Mouse (Mus musculus): ENCODE data around the gene Slc25a16.

Slc25a16 gene

GRCm38 (mm10) chr10:62919925-62920765, at the start of gene Slc25a16:
Gene Slc25a16, plus strand, starts transcription at chr10:62920633.
- peak; percentile 77 for DNase-seq (ENCODE audit: low read depth, low spot score)

GRCm38 (mm10) chr10:62874828-62875227, 45.6 kb upstream of the Slc25a16 start:
- no peak for DNase-seq (ENCODE audit: low read depth, low spot score)

GRCm38 (mm10) chr10:62875565-62875964, 44.9 kb upstream of the Slc25a16 start:
- no peak for DNase-seq (ENCODE audit: low read depth, low spot score)

GRCm38 (mm10) chr10:62878056-62878455, 42.4 kb upstream of the Slc25a16 start:
- DNase-seq (ENCODE audit: low read depth, low spot score) = no peak

- DNase-seq (ENCODE audit: low read depth, low spot score) = no peak
Observed at GRCm38 (mm10) chr10:62881211-62881610, 39.2 kb upstream of the Slc25a16 start.

- DNase-seq (ENCODE audit: low read depth, low spot score) = no peak
Observed at GRCm38 (mm10) chr10:62883933-62884372, 36.5 kb upstream of the Slc25a16 start.

- DNase-seq (ENCODE audit: low read depth, low spot score) = no peak
Observed at GRCm38 (mm10) chr10:62884517-62884916, 35.9 kb upstream of the Slc25a16 start.

GRCm38 (mm10) chr10:62885460-62885859, 35.0 kb upstream of the Slc25a16 start:
- DNase-seq (ENCODE audit: low read depth, low spot score) = no peak

GRCm38 (mm10) chr10:62885969-62886798, 34.2 kb upstream of the Slc25a16 start:
- no peak for DNase-seq (ENCODE audit: low read depth, low spot score)

- DNase-seq (ENCODE audit: low read depth, low spot score) = no peak
Observed at GRCm38 (mm10) chr10:62886799-62887591, 33.4 kb upstream of the Slc25a16 start.

GRCm38 (mm10) chr10:62891025-62891424, 29.4 kb upstream of the Slc25a16 start:
- DNase-seq (ENCODE audit: low read depth, low spot score) = no peak

- DNase-seq (ENCODE audit: low read depth, low spot score) = no peak
Observed at GRCm38 (mm10) chr10:62892549-62893232, 27.7 kb upstream of the Slc25a16 start.

GRCm38 (mm10) chr10:62893356-62893884, 27.0 kb upstream of the Slc25a16 start:
- DNase-seq (ENCODE audit: low read depth, low spot score) = no peak

GRCm38 (mm10) chr10:62894447-62894846, 26.0 kb upstream of the Slc25a16 start:
- DNase-seq (ENCODE audit: low read depth, low spot score) = no peak

- DNase-seq (ENCODE audit: low read depth, low spot score) = no peak
Observed at GRCm38 (mm10) chr10:62895386-62895785, 25.0 kb upstream of the Slc25a16 start.

GRCm38 (mm10) chr10:62896035-62896434, 24.4 kb upstream of the Slc25a16 start:
- no peak for DNase-seq (ENCODE audit: low read depth, low spot score)

- DNase-seq (ENCODE audit: low read depth, low spot score) = no peak
Observed at GRCm38 (mm10) chr10:62896774-62897173, 23.7 kb upstream of the Slc25a16 start.

GRCm38 (mm10) chr10:62897437-62897836, 23.0 kb upstream of the Slc25a16 start:
- DNase-seq (ENCODE audit: low read depth, low spot score) = no peak

GRCm38 (mm10) chr10:62898061-62898460, 22.4 kb upstream of the Slc25a16 start:
- no peak for DNase-seq (ENCODE audit: low read depth, low spot score)

GRCm38 (mm10) chr10:62900144-62900543, 20.3 kb upstream of the Slc25a16 start:
- no peak for DNase-seq (ENCODE audit: low read depth, low spot score)

GRCm38 (mm10) chr10:62901826-62902225, 18.6 kb upstream of the Slc25a16 start:
- no peak for DNase-seq (ENCODE audit: low read depth, low spot score)

Data from c-Kit-negative CD71-positive TER-119-positive erythroid progenitor cells, embryonic 14.5 days (primary cell).